Mouse (Mus musculus) left cerebral cortex, postnatal 4 days (tissue): Measurements from ENCODE around the gene Rpl38. TPM values are rescaled to one million over a fixed set of nuclear protein-coding genes. Genes with fewer than 3 reads are reported as not detected.
A peak's percentile ranks its signal among the peaks of the same experiment; 100 is the strongest.
"Not testable (repeated sequence)": the region's sequence is repeated elsewhere in the genome, so short reads cannot be mapped to it uniquely, and the experiment has no call there.

ENCODE experiments used
- DNase-seq: peaks from one replicate; pipeline ENCODE4 v3.0.0-alpha.2; 2022
- intact Hi-C: fragments of 180-260 bp; cut with DNase I; formaldehyde crosslinking; loops from one replicate; pipeline ENCODE4 v1.15.1; 2025
- total RNA-seq, 2 experiments: library from RNA; stranded (reverse); gene quantifications; 2 replicates each; pipeline ENCODE4 v1.2.3; 2021

Gene Rpl38
- total RNA-seq, 2 experiments from 2014 or later: 1,144 to 1,233 TPM

- intact Hi-C loops: no loop called here
- DNase-seq: no peak
Observed at GRCm38 (mm10) chr11:114655350-114656008, 12.8 kb upstream of the Rpl38 start.

- no peak for DNase-seq
- intact Hi-C loops: no loop called here
Observed at GRCm38 (mm10) chr11:114656994-114657644, 11.2 kb upstream of the Rpl38 start.

- intact Hi-C loops: no loop called here
- peak; percentile 80 for DNase-seq
Observed at GRCm38 (mm10) chr11:114657737-114658136, 10.6 kb upstream of the Rpl38 start.

- no peak for DNase-seq
- intact Hi-C loops: no loop called here
Observed at GRCm38 (mm10) chr11:114662161-114662560, 6.2 kb upstream of the Rpl38 start.

GRCm38 (mm10) chr11:114662746-114663362 lies 5.5 kb upstream of the Rpl38 start:
- peak; percentile 74 for DNase-seq
- intact Hi-C loops: no loop called here

GRCm38 (mm10) chr11:114664164-114664563 lies 4.2 kb upstream of the Rpl38 start:
- intact Hi-C loops: no loop called here
- no peak for DNase-seq

- no peak for DNase-seq
- intact Hi-C loops: no loop called here
Observed at GRCm38 (mm10) chr11:114665463-114665862, 2.9 kb upstream of the Rpl38 start.

GRCm38 (mm10) chr11:114666786-114667185 lies 1.5 kb upstream of the Rpl38 start:
- intact Hi-C loops: no loop called here

GRCm38 (mm10) chr11:114667236-114667931 lies 940 bp upstream of the Rpl38 start:
- no peak for DNase-seq
- intact Hi-C loops: no loop called here

More at GRCm38 (mm10) chr11:114666786-114667185, 1.5 kb upstream of the Rpl38 start:
- no peak for DNase-seq

GRCm38 (mm10) chr11:114667932-114668285 lies 415 bp upstream of the Rpl38 start:
- intact Hi-C loops: not testable (repeated sequence)

GRCm38 (mm10) chr11:114668741-114669623 lies 658 bp downstream of the Rpl38 start:
- intact Hi-C loops: no loop called here
- DNase-seq: peak; percentile 85

More at GRCm38 (mm10) chr11:114667932-114668285, 415 bp upstream of the Rpl38 start:
- DNase-seq: not testable (repeated sequence)

- intact Hi-C loops: loop anchor here (5.0 kb wide), 1 partner anchor 243 kb away; no protein-coding TSS in a partner anchor
- DNase-seq: no peak
Observed at GRCm38 (mm10) chr11:114669651-114670168, 1.4 kb downstream of the Rpl38 start.

GRCm38 (mm10) chr11:114671147-114671546 lies 2.8 kb downstream of the Rpl38 start:
- DNase-seq: no peak
- intact Hi-C loops: loop anchor here (5.0 kb wide), 1 partner anchor 241 kb away; no protein-coding TSS in a partner anchor

GRCm38 (mm10) chr11:114672794-114673718 lies 4.7 kb downstream of the Rpl38 start:
- intact Hi-C loops: loop anchor here (5.0 kb wide), 1 partner anchor 239 kb away; no protein-coding TSS in a partner anchor
- DNase-seq: peak; percentile 73

- intact Hi-C loops: loop anchor here (5.0 kb wide), 1 partner anchor 239 kb away; no protein-coding TSS in a partner anchor
Observed at GRCm38 (mm10) chr11:114673719-114674050, 5.4 kb downstream of the Rpl38 start.

GRCm38 (mm10) chr11:114674180-114674579 lies 5.9 kb downstream of the Rpl38 start:
- intact Hi-C loops: loop anchor here (5.0 kb wide), 1 partner anchor 238 kb away; no protein-coding TSS in a partner anchor
- DNase-seq: no peak

More at GRCm38 (mm10) chr11:114673719-114674050, 5.4 kb downstream of the Rpl38 start:
- no peak for DNase-seq

GRCm38 (mm10) chr11:114674796-114675195 lies 6.5 kb downstream of the Rpl38 start:
- intact Hi-C loops: loop anchor here (5.0 kb wide), 1 partner anchor 238 kb away; no protein-coding TSS in a partner anchor

GRCm38 (mm10) chr11:114675341-114675825 lies 7.1 kb downstream of the Rpl38 start, which contains the start of gene Ttyh2:
TSS of gene Ttyh2 (plus strand) at chr11:114675431.
- intact Hi-C loops: no loop called here

More at GRCm38 (mm10) chr11:114674796-114675195, 6.5 kb downstream of the Rpl38 start:
- DNase-seq: not testable (repeated sequence)

More at GRCm38 (mm10) chr11:114675341-114675825, 7.1 kb downstream of the Rpl38 start, which contains the start of gene Ttyh2:
- peak; percentile 89 for DNase-seq
